Mouse (Mus musculus): ENCODE measurements around the gene Map3k13. TPM values are rescaled to one million over a fixed set of nuclear protein-coding genes. Genes with fewer than 3 reads are reported as not detected.

The Map3k13 gene
- polyA plus RNA-seq, 1 experiment from 2014 or later, result 1.7 TPM

GRCm38 (mm10) chr16:21862448-21862847 is 68.3 kb downstream of the Map3k13 start:
- H3K9ac ChIP-seq (ENCODE audit: low read length), result no peak overlapping the region
- no peaks in the 10 kb centered on the region for H3K9me3 ChIP-seq (ENCODE audit: control insufficient read depth, low read length)
- peaks cover 2% of the 10 kb centered on the region; the same call in 1 of the 2 replicates for H3K4me1 ChIP-seq (replicated peaks; ENCODE audit: control insufficient read depth, insufficient read depth, low read length)
- 87% methylated on average over 3 of the region's 3 CpGs for WGBS
- H3K4me2 ChIP-seq (ENCODE audit: low read length), result no peak overlapping the region
- no peak for ATAC-seq (replicated peaks; ENCODE audit: low FRiP score, low TSS enrichment, low read depth)
- H3K27me3 ChIP-seq (replicated peaks; ENCODE audit: control insufficient read depth, insufficient read depth, low read length), result no peaks in the 10 kb centered on the region
- H3K36me3 ChIP-seq (ENCODE audit: control insufficient read depth, insufficient read depth, low read length), result no peaks in the 10 kb centered on the region
- H3K4me3 ChIP-seq (ENCODE audit: low read depth, low read length), result no peak overlapping the region
- no peak for DNase-seq (ENCODE audit: low spot score)
- H3K27ac ChIP-seq (ENCODE audit: low read depth), result no peak overlapping the region

DNA sequence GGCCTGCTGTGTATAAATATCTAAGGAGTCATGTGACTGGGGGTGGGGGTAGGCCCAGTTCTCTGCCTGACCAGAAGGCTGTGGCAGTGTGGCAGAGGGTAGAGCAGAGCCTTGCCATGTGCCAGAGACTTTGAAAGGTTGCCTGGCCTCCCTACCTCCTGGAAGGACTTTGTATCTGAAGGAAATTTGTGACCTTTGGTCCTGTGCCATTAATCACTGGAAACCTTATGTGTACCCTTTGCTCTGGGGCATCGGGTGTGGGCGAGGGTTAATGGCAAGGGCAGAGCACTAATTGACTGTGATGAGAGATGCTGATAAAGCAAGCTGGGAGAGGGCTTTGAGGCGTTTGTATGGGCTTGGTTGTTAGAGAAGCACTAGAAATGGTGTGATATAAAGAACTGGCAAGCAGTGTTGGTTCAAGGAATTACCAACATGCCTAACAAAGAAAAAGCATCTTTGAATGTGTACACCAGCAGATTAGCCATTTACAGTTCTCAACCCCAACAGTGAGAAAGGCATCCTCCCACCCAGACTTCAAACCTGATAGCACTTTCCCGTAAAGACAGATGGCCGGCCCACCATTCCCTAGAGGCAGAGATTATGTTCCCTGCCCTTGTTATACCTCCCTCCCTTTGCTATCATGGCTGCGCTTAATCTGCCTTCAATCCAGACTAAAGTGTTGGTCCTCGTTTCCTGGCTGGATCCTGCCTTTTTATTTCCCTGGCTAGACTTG is 71.3 kb downstream of the Map3k13 start:
- Histone ChIP-seq H3K4me1 (replicated peaks; ENCODE audit: control insufficient read depth, insufficient read depth, low read length) (peaks cover 2% of the 10 kb centered on the region; the same call in 1 of the 2 replicates), H3K27ac (ENCODE audit: low read depth) (no peak overlapping the region)
- no peak for ATAC-seq (replicated peaks; ENCODE audit: low FRiP score, low TSS enrichment, low read depth)

GRCm38 (mm10) chr16:21865983-21866575 is 71.9 kb downstream of the Map3k13 start:
- Histone ChIP-seq H3K4me1 (replicated peaks; ENCODE audit: control insufficient read depth, insufficient read depth, low read length) (peaks cover 2% of the 10 kb centered on the region; the same call in 1 of the 2 replicates), H3K27me3 (replicated peaks; ENCODE audit: control insufficient read depth, insufficient read depth, low read length) (no peaks in the 10 kb centered on the region), H3K27ac (ENCODE audit: low read depth) (no peak overlapping the region), H3K9me3 (ENCODE audit: control insufficient read depth, low read length) (no peaks in the 10 kb centered on the region), H3K36me3 (ENCODE audit: control insufficient read depth, insufficient read depth, low read length) (no peaks in the 10 kb centered on the region), H3K4me3 (ENCODE audit: low read depth, low read length) (no peak overlapping the region), H3K4me2 (ENCODE audit: low read length) (no peak overlapping the region), H3K9ac (ENCODE audit: low read length) (no peak overlapping the region)
- ATAC-seq (replicated peaks; ENCODE audit: low FRiP score, low TSS enrichment, low read depth), result no peak
- no peak for DNase-seq (ENCODE audit: low spot score)
- WGBS, result 62% methylated on average over 11 of the region's 11 CpGs

More for the DNA sequence above, 71.3 kb downstream of the Map3k13 start:
- DNase-seq (ENCODE audit: low spot score), result no peak
- H3K27me3 ChIP-seq (replicated peaks; ENCODE audit: control insufficient read depth, insufficient read depth, low read length), result no peaks in the 10 kb centered on the region
- H3K9me3 ChIP-seq (ENCODE audit: control insufficient read depth, low read length), result no peaks in the 10 kb centered on the region
- H3K9ac ChIP-seq (ENCODE audit: low read length), result no peak overlapping the region
- no peaks in the 10 kb centered on the region for H3K36me3 ChIP-seq (ENCODE audit: control insufficient read depth, insufficient read depth, low read length)
- H3K4me3 ChIP-seq (ENCODE audit: low read depth, low read length), result no peak overlapping the region
- no peak overlapping the region for H3K4me2 ChIP-seq (ENCODE audit: low read length)
- WGBS, result 33% methylated on average over 7 of the region's 7 CpGs

DNA sequence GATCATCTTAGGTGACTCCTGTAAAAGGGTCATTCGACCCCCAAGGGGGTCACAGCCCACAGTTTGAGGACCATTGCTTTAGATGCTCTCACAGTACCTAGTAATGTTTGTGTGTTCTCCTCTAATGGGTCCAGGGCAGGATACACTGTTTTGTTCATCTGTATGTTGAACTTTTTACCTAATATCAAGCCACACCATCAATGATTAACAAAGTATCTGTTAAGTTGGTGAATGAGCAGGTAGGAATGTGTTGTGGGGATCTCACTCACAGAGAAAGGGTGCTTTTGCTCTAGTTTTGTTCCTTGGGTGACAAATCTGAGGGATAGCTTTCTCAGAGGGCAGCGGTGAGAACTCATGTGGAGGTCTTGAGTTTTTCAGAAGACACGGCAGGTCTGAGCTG is 73.6 kb downstream of the Map3k13 start:
- no peak overlapping the region for H3K27ac ChIP-seq (ENCODE audit: low read depth)
- peaks cover 2% of the 10 kb centered on the region; the same call in 1 of the 2 replicates for H3K4me1 ChIP-seq (replicated peaks; ENCODE audit: control insufficient read depth, insufficient read depth, low read length)
- no peak overlapping the region for H3K4me2 ChIP-seq (ENCODE audit: low read length)
- ATAC-seq (replicated peaks; ENCODE audit: low FRiP score, low TSS enrichment, low read depth) (no peak), DNase-seq (ENCODE audit: low spot score) (no peak)
- no peak overlapping the region for H3K9ac ChIP-seq (ENCODE audit: low read length)
- 79% methylated on average over 3 of the region's 3 CpGs for WGBS
- H3K36me3 ChIP-seq (ENCODE audit: control insufficient read depth, insufficient read depth, low read length), result no peaks in the 10 kb centered on the region
- H3K27me3 ChIP-seq (replicated peaks; ENCODE audit: control insufficient read depth, insufficient read depth, low read length), result no peaks in the 10 kb centered on the region
- H3K4me3 ChIP-seq (ENCODE audit: low read depth, low read length), result no peak overlapping the region
- H3K9me3 ChIP-seq (ENCODE audit: control insufficient read depth, low read length), result no peaks in the 10 kb centered on the region

DNA sequence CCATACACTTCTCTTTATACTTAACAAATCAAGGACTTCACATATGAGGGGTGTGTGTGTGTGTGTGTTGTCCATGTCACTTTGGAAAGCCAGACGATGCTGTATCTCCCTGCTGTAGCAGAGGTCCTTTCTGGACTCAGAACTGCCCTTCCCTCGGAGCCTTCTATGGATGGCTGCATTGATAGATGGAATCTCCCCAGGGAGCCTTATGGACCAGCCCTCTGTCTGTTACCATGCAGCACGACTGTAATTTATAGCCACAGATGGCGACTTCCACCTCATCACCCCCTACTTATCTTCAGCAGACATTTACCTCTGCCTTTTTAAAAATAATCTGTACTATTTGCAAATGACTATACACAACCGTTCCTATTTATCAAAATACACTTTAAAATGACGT is 74.5 kb downstream of the Map3k13 start:
- Histone ChIP-seq H3K36me3 (ENCODE audit: control insufficient read depth, insufficient read depth, low read length) (no peaks in the 10 kb centered on the region), H3K9ac (ENCODE audit: low read length) (no peak overlapping the region), H3K4me3 (ENCODE audit: low read depth, low read length) (no peak overlapping the region), H3K4me2 (ENCODE audit: low read length) (no peak overlapping the region), H3K4me1 (replicated peaks; ENCODE audit: control insufficient read depth, insufficient read depth, low read length) (peaks cover 2% of the 10 kb centered on the region; the same call in 1 of the 2 replicates), H3K9me3 (ENCODE audit: control insufficient read depth, low read length) (no peaks in the 10 kb centered on the region), H3K27me3 (replicated peaks; ENCODE audit: control insufficient read depth, insufficient read depth, low read length) (no peaks in the 10 kb centered on the region), H3K27ac (ENCODE audit: low read depth) (no peak overlapping the region)
- ATAC-seq (replicated peaks; ENCODE audit: low FRiP score, low TSS enrichment, low read depth), result no peak
- WGBS, result 43% methylated on average over 6 of the region's 6 CpGs
- no peak for DNase-seq (ENCODE audit: low spot score)

- H3K4me1 ChIP-seq (replicated peaks; ENCODE audit: control insufficient read depth, insufficient read depth, low read length), result peaks cover 2% of the 10 kb centered on the region; the same call in 1 of the 2 replicates
- no peaks in the 10 kb centered on the region for H3K9me3 ChIP-seq (ENCODE audit: control insufficient read depth, low read length)
- no peak overlapping the region for H3K4me2 ChIP-seq (ENCODE audit: low read length)
- ATAC-seq (replicated peaks; ENCODE audit: low FRiP score, low TSS enrichment, low read depth) (no peak), DNase-seq (ENCODE audit: low spot score) (no peak)
- H3K9ac ChIP-seq (ENCODE audit: low read length), result no peak overlapping the region
- H3K27ac ChIP-seq (ENCODE audit: low read depth), result no peak overlapping the region
- H3K4me3 ChIP-seq (ENCODE audit: low read depth, low read length), result no peak overlapping the region
- no peaks in the 10 kb centered on the region for H3K36me3 ChIP-seq (ENCODE audit: control insufficient read depth, insufficient read depth, low read length)
- H3K27me3 ChIP-seq (replicated peaks; ENCODE audit: control insufficient read depth, insufficient read depth, low read length), result no peaks in the 10 kb centered on the region
- 28% methylated on average over 4 of the region's 4 CpGs for WGBS
These were observed 75.7 kb downstream of the Map3k13 start for GRCm38 (mm10) chr16:21869879-21870278.

- H3K4me2 ChIP-seq (ENCODE audit: low read length), result no peak overlapping the region
- no peak overlapping the region for H3K27ac ChIP-seq (ENCODE audit: low read depth)
- no peaks in the 10 kb centered on the region for H3K27me3 ChIP-seq (replicated peaks; ENCODE audit: control insufficient read depth, insufficient read depth, low read length)
- H3K36me3 ChIP-seq (ENCODE audit: control insufficient read depth, insufficient read depth, low read length), result no peaks in the 10 kb centered on the region
- no peaks in the 10 kb centered on the region for H3K4me1 ChIP-seq (replicated peaks; ENCODE audit: control insufficient read depth, insufficient read depth, low read length)
- no peak overlapping the region for H3K4me3 ChIP-seq (ENCODE audit: low read depth, low read length)
- 86% methylated on average over 3 of the region's 3 CpGs for WGBS
- H3K9ac ChIP-seq (ENCODE audit: low read length), result no peak overlapping the region
- DNase-seq (ENCODE audit: low spot score), result no peak
- H3K9me3 ChIP-seq (ENCODE audit: control insufficient read depth, low read length), result no peaks in the 10 kb centered on the region
- ATAC-seq (replicated peaks; ENCODE audit: low FRiP score, low TSS enrichment, low read depth), result no peak
These were observed 83.6 kb downstream of the Map3k13 start for GRCm38 (mm10) chr16:21877735-21878134.

DNA sequence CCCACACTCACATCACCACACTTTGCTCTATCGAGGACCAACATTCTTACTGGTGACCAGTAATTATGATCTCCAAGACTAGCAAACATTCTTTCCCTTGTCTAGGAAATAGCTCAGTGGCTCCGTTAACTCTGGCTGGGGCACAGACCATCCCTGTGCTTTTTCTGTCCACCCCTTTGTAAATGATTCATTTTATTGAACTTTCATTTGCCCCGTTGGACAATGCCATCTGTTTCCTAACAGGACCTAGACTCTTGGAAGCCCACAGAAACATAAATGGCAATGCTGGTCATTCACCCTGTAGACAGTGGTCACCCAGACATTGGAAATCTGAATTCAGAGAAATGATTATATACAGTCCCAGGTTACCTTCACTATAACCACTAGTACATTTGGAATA is 84.7 kb downstream of the Map3k13 start:
- no peaks in the 10 kb centered on the region for H3K36me3 ChIP-seq (ENCODE audit: control insufficient read depth, insufficient read depth, low read length)
- no peak overlapping the region for H3K27ac ChIP-seq (ENCODE audit: low read depth)
- 70% methylated on average over 3 of the region's 3 CpGs for WGBS
- no peak overlapping the region for H3K9ac ChIP-seq (ENCODE audit: low read length)
- ATAC-seq (replicated peaks; ENCODE audit: low FRiP score, low TSS enrichment, low read depth) (no peak), DNase-seq (ENCODE audit: low spot score) (no peak)
- H3K4me2 ChIP-seq (ENCODE audit: low read length), result no peak overlapping the region
- no peaks in the 10 kb centered on the region for H3K27me3 ChIP-seq (replicated peaks; ENCODE audit: control insufficient read depth, insufficient read depth, low read length)
- no peaks in the 10 kb centered on the region for H3K4me1 ChIP-seq (replicated peaks; ENCODE audit: control insufficient read depth, insufficient read depth, low read length)
- no peak overlapping the region for H3K4me3 ChIP-seq (ENCODE audit: low read depth, low read length)
- no peaks in the 10 kb centered on the region for H3K9me3 ChIP-seq (ENCODE audit: control insufficient read depth, low read length)

DNA sequence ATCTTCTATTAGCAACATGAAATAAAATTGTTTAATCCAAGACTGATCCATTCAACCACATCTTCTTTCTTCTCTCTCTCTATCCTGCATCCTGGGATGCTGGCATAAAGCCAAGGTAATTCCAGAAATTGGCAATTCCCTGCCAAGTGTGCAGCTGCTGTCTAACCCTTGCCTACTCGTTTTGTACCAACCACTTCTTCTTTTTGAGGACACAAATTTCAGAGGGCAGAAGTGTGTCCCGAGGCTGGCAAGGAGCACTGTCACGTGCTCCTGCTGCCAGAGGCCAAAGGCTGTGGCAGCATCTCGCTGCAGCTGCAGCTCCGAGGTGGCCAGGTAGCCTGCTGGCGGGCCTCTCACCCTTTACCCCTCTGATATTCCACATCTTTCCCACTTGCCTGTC is 87.0 kb downstream of the Map3k13 start:
- no peaks in the 10 kb centered on the region for H3K27me3 ChIP-seq (replicated peaks; ENCODE audit: control insufficient read depth, insufficient read depth, low read length)
- H3K27ac ChIP-seq (ENCODE audit: low read depth), result no peak overlapping the region
- no peaks in the 10 kb centered on the region for H3K9me3 ChIP-seq (ENCODE audit: control insufficient read depth, low read length)
- H3K9ac ChIP-seq (ENCODE audit: low read length), result no peak overlapping the region
- ATAC-seq (replicated peaks; ENCODE audit: low FRiP score, low TSS enrichment, low read depth), result no peak
- H3K36me3 ChIP-seq (ENCODE audit: control insufficient read depth, insufficient read depth, low read length), result no peaks in the 10 kb centered on the region
- H3K4me2 ChIP-seq (ENCODE audit: low read length), result no peak overlapping the region
- 52% methylated on average over 6 of the region's 6 CpGs for WGBS
- H3K4me1 ChIP-seq (replicated peaks; ENCODE audit: control insufficient read depth, insufficient read depth, low read length), result no peaks in the 10 kb centered on the region
- H3K4me3 ChIP-seq (ENCODE audit: low read depth, low read length), result no peak overlapping the region
- no peak for DNase-seq (ENCODE audit: low spot score)
